Comparison of ENCODE assay signal across 14 mouse cellular contexts in the genomic region with DNA sequence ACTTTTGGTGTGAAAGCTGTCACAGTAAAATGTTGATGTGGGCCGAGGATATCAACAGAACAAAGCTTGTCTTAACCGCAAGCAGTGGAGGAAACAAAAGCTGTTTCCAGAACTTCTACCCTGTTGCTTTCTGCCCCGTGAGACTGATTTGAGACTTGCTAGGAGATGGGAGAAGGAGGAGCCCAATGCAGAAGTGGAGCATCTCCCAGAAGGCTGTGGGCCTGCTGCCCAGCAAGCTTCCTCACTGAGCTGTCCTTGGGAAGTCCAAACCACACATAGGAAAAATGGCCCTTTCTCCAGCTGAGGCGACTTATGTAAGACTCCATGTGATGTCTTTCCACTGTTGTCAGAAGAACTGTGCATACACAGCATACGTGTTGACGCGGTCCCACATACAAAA.
DNase-seq lines count a peak whose midpoint lies in the region; ATAC-seq and TF ChIP-seq lines count a peak whose summit lies in the region.
"Had no signal": no experiment of that assay in that cellular context is flagged by ENCODE, and none has a peak within 500 bp of the region (broad histone marks: within the 10 kb centered on the region; RNA-seq: fewer than 3 reads in every experiment).

No protein-coding gene starts in this region.

- no peak for DNase-seq in frontal cortex, postnatal 10 days (ENCODE audit: low spot score in 2 of 2)
- DNase-seq in urinary bladder, postnatal 14 days (ENCODE audit: low spot score) = peak; percentile 46
- no peak for DNase-seq in urinary bladder, adult 2 months (ENCODE audit: low spot score)
- DNase-seq in heart, adult 9 months (ENCODE audit: low spot score in 2 of 2) = peak; percentile 74 to 78
- DNase-seq in layer of hippocampus, adult 18-20 months (ENCODE audit: low spot score in 2 of 2) = no peak
- DNase-seq in stomach, postnatal 0 days (ENCODE audit: low spot score) = no peak
- no peak for DNase-seq in left cerebral cortex, postnatal 4 days
- DNase-seq: liver, embryonic 13.5 days; thymus, adult 2 months had no signal

- no peak for TF ChIP-seq CTCF in stomach, postnatal 0 days (IDR thresholded peaks at IDR 0.05; ENCODE audit: low read depth)

- no peak for TF ChIP-seq EP300 in stomach, postnatal 0 days (optimal IDR thresholded peaks at IDR 0.05)

- peak; percentile 53 for ATAC-seq in frontal cortex, adult (ENCODE audit: low TSS enrichment)
- ATAC-seq in stomach, postnatal 0 days (ENCODE audit: low FRiP score, low TSS enrichment) = no peak
- ATAC-seq: intestine, postnatal 0 days had no signal

- WGBS in stomach, postnatal 0 days = 74% methylated on average over 7 of the region's 7 CpGs

- H3K4me1 ChIP-seq in stomach, postnatal 0 days (replicated peaks; ENCODE audit: control insufficient read depth, insufficient read depth) = peaks cover 3% of the 10 kb centered on the region; the same call in 1 of the 2 replicates

- H3K27me3 ChIP-seq in stomach, postnatal 0 days (ENCODE audit: control insufficient read depth, insufficient read depth, low read length) = no peaks in the 10 kb centered on the region
- H3K27me3 ChIP-seq: heart, embryonic 13.5 days; liver, embryonic 13.5 days; megakaryocyte, embryonic 14.5 days had no signal

- H3K9me3 ChIP-seq in stomach, postnatal 0 days (ENCODE audit: control insufficient read depth, low read length) = no peaks in the 10 kb centered on the region
- H3K9me3 ChIP-seq: heart, embryonic 13.5 days; liver, embryonic 13.5 days; megakaryocyte, embryonic 14.5 days had no signal

- intact Hi-C loops in left cerebral cortex, postnatal 4 days (cut with DNase I) = no loop called here

- H3K4me3 ChIP-seq in stomach, postnatal 0 days (ENCODE audit: low read depth, low read length) = no peak overlapping the region
- H3K4me3 ChIP-seq: heart, embryonic 13.5 days; left cerebral cortex, adult 2 months; liver, embryonic 13.5 days; megakaryocyte, embryonic 14.5 days had no signal

- no peak overlapping the region for H3K27ac ChIP-seq in stomach, postnatal 0 days (replicated peaks)
- H3K27ac ChIP-seq: heart, embryonic 13.5 days; left cerebral cortex, adult 2 months; liver, embryonic 13.5 days had no signal

- no peak overlapping the region for H3K4me2 ChIP-seq in stomach, postnatal 0 days (replicated peaks; ENCODE audit: low read depth)
- H3K4me2 ChIP-seq: heart, embryonic 13.5 days; liver, embryonic 13.5 days had no signal

- H3K9ac ChIP-seq in stomach, postnatal 0 days (ENCODE audit: low read length) = no peak overlapping the region
- H3K9ac ChIP-seq: heart, embryonic 13.5 days; liver, embryonic 13.5 days had no signal

- no peaks in the 10 kb centered on the region for H3K36me3 ChIP-seq in stomach, postnatal 0 days (ENCODE audit: control insufficient read depth, insufficient read depth, low read length)
- H3K36me3 ChIP-seq: heart, embryonic 13.5 days; liver, embryonic 13.5 days had no signal

Comparison
In these comparisons a context has a peak if more than half of its experiments do, and no peak if none do; other contexts are left out.
1. DNase-seq: peak in urinary bladder, postnatal 14 days (single experiment) and heart, adult 9 months (2 of 2); none in frontal cortex, postnatal 10 days (0 of 2), urinary bladder, adult 2 months (single experiment), layer of hippocampus, adult 18-20 months (0 of 2), stomach, postnatal 0 days (single experiment) and left cerebral cortex, postnatal 4 days (single experiment).